Mouse (Mus musculus) c-Kit-positive CD71-positive TER-119-positive erythroid progenitor cells, embryonic 14.5 days (primary cell): ENCODE results near the gene Rai14.

ENCODE experiments used
- DNase-seq: peaks from one replicate; pipeline ENCODE4 v3.0.0-alpha.2; 2013; ENCODE audit warnings: low spot score

The Rai14 gene

GRCm38 (mm10) chr15:10689304-10689703, 25.1 kb downstream of the Rai14 start:
- no peak for DNase-seq

- no peak for DNase-seq
Measured at GRCm38 (mm10) chr15:10688686-10689085, 25.7 kb downstream of the Rai14 start.

GRCm38 (mm10) chr15:10687365-10687764, 27.1 kb downstream of the Rai14 start:
- no peak for DNase-seq

GRCm38 (mm10) chr15:10685692-10686430, 28.6 kb downstream of the Rai14 start:
- DNase-seq: no peak

- no peak for DNase-seq
Measured at GRCm38 (mm10) chr15:10683687-10684203, 30.7 kb downstream of the Rai14 start.

GRCm38 (mm10) chr15:10680514-10680913, 33.9 kb downstream of the Rai14 start:
- no peak for DNase-seq

GRCm38 (mm10) chr15:10679571-10679970, 34.9 kb downstream of the Rai14 start:
- no peak for DNase-seq

GRCm38 (mm10) chr15:10675801-10676200, 38.6 kb downstream of the Rai14 start:
- DNase-seq: peak; percentile 9

- no peak for DNase-seq
Measured at GRCm38 (mm10) chr15:10672880-10673279, 41.5 kb downstream of the Rai14 start.

GRCm38 (mm10) chr15:10671868-10672267, 42.6 kb downstream of the Rai14 start:
- DNase-seq: no peak

GRCm38 (mm10) chr15:10670107-10670506, 44.3 kb downstream of the Rai14 start:
- DNase-seq: no peak

- DNase-seq: no peak
Measured at GRCm38 (mm10) chr15:10668120-10668900, 46.1 kb downstream of the Rai14 start.

GRCm38 (mm10) chr15:10665816-10666215, 48.6 kb downstream of the Rai14 start:
- no peak for DNase-seq

- DNase-seq: no peak
Measured at GRCm38 (mm10) chr15:10664529-10664898, 49.9 kb downstream of the Rai14 start.

- no peak for DNase-seq
Measured at GRCm38 (mm10) chr15:10663793-10664528, 50.5 kb downstream of the Rai14 start.

GRCm38 (mm10) chr15:10661961-10662606, 52.3 kb downstream of the Rai14 start:
- DNase-seq: no peak

- no peak for DNase-seq
Measured at GRCm38 (mm10) chr15:10658803-10659202, 55.6 kb downstream of the Rai14 start.

- no peak for DNase-seq
Measured at GRCm38 (mm10) chr15:10656146-10656545, 58.3 kb downstream of the Rai14 start.

GRCm38 (mm10) chr15:10655151-10655905, 59.1 kb downstream of the Rai14 start:
- DNase-seq: no peak

- DNase-seq: no peak
Measured at GRCm38 (mm10) chr15:10654696-10655095, 59.7 kb downstream of the Rai14 start.

- DNase-seq: no peak
Measured at GRCm38 (mm10) chr15:10652931-10653475, 61.4 kb downstream of the Rai14 start.
